ENCODE assay signal across 16 mouse cellular contexts in genomic region chr9:66347405-66348035, GRCm38 (mm10). TPM values are rescaled to one million over a fixed set of nuclear protein-coding genes. Genes with fewer than 3 reads are reported as not detected.
DNase-seq lines count a peak whose midpoint lies in the region; ATAC-seq and TF ChIP-seq lines count a peak whose summit lies in the region.
"Had no signal": no experiment of that assay in that cellular context is flagged by ENCODE, and none has a peak within 500 bp of the region (broad histone marks: within the 10 kb centered on the region; RNA-seq: fewer than 3 reads in every experiment).

No protein-coding gene starts in this region.

- peaks cover 25 to 27% of the 10 kb centered on the region in 2 experiments for H3K4me1 ChIP-seq in MEL (ENCODE audit: control insufficient read depth in 1 of 2, insufficient read depth in 2 of 2, low read length in 2 of 2)
- H3K4me1 ChIP-seq in megakaryocyte, embryonic 14.5 days: peaks cover 57% of the 10 kb centered on the region

- ATAC-seq in hematopoietic stem cell, adult 5-6 weeks (replicated peaks in 1 of 2; ENCODE audit: insufficient read depth in 1 of 2, low FRiP score in 2 of 2, low TSS enrichment in 1 of 2, low read depth in 1 of 2, poor library complexity in 2 of 2, severe bottlenecking in 2 of 2): peak; percentile 37 to 72; a peak in 3 of 4 replicates
- ATAC-seq: activated CD4-positive, CD25-positive, alpha-beta regulatory T cell, adult 4 months had no signal

- TF ChIP-seq CTCF in MEL (IDR thresholded peaks at IDR 0.05 in 2 of 3, conservative IDR thresholded peaks at IDR 0.05 in 1 of 3; ENCODE audit: control insufficient read depth in 1 of 3, insufficient read depth in 1 of 3, low read depth in 2 of 3, low read length in 3 of 3, poor library complexity in 1 of 3, severe bottlenecking in 1 of 3): no peak

- H3K4me3 ChIP-seq in MEL (ENCODE audit: control insufficient read depth in 1 of 2, insufficient read depth in 1 of 2, low read depth in 2 of 2, low read length in 2 of 2): peak overlapping the region; percentile 47 to 73
- peak overlapping the region; percentile 79 for H3K4me3 ChIP-seq in megakaryocyte, embryonic 14.5 days (replicated peaks)
- H3K4me3 ChIP-seq: neural tube, embryonic 15.5 days had no signal

- H3K36me3 ChIP-seq in MEL (ENCODE audit: control insufficient read depth in 1 of 2, insufficient read depth in 2 of 2, low read length in 2 of 2): peaks cover 0 to 28% of the 10 kb centered on the region in 2 experiments; a peak in 2 of 4 replicates
- no peaks in the 10 kb centered on the region for H3K36me3 ChIP-seq in megakaryocyte, embryonic 14.5 days (replicated peaks; ENCODE audit: low read length)
- H3K36me3 ChIP-seq: G1E; neural tube, embryonic 15.5 days had no signal

- intact Hi-C loops in left cerebral cortex, postnatal 4 days (cut with DNase I): loop anchor here (5.0 kb wide), 1 partner anchor 40 kb away; no protein-coding TSS in a partner anchor

- no peak for TF ChIP-seq RAD21 in MEL (IDR thresholded peaks at IDR 0.05; ENCODE audit: low read depth, low read length)

- peak; percentile 60 to 86 for TF ChIP-seq EP300 in MEL (IDR thresholded peaks at IDR 0.05; ENCODE audit: low read depth in 1 of 2, low read length in 2 of 2)

- H3K27me3 ChIP-seq in MEL (ENCODE audit: control insufficient read depth in 1 of 2, insufficient read depth in 2 of 2, low read length in 2 of 2): no peaks in the 10 kb centered on the region
- no peaks in the 10 kb centered on the region for H3K27me3 ChIP-seq in megakaryocyte, embryonic 14.5 days (replicated peaks)
- H3K27me3 ChIP-seq: neural tube, embryonic 15.5 days had no signal

- peak overlapping the region; percentile 58 for H3K9ac ChIP-seq in MEL (ENCODE audit: control insufficient read depth, low read depth, low read length, poor library complexity, severe bottlenecking)
- H3K9ac ChIP-seq: neural tube, embryonic 15.5 days had no signal

- H3K9me3 ChIP-seq in MEL (replicated peaks; ENCODE audit: insufficient read depth, low read length): no peaks in the 10 kb centered on the region
- H3K9me3 ChIP-seq in megakaryocyte, embryonic 14.5 days: no peaks in the 10 kb centered on the region
- H3K9me3 ChIP-seq: G1E; neural tube, embryonic 15.5 days had no signal

- peak overlapping the region; percentile 88 for H3K27ac ChIP-seq in MEL (ENCODE audit: control insufficient read depth, low read depth, low read length)
- H3K27ac ChIP-seq: kidney, postnatal 0 days; neural tube, embryonic 15.5 days had no signal

- peak; percentile 31 for DNase-seq in A20 (ENCODE audit: low read depth, low spot score)
- peak; percentile 93 for DNase-seq in MEL (ENCODE audit: low read depth, low spot score)
- no peak for DNase-seq in frontal cortex, postnatal 10 days (ENCODE audit: low spot score in 2 of 2)
- DNase-seq in left cerebral cortex, postnatal 4 days: no peak
- no peak for DNase-seq in adrenal gland, postnatal 25 days
- DNase-seq in adrenal gland, adult 2 months: no peak
- DNase-seq: layer of hippocampus, postnatal 36 days; lung, adult 18-20 months; midbrain, embryonic 14.5 days; right cerebral cortex, postnatal 4 days had no signal

- TF ChIP-seq POLR2A in MEL (IDR thresholded peaks at IDR 0.05; ENCODE audit: control insufficient read depth in 1 of 2, insufficient read depth in 1 of 2, low read depth in 1 of 2, low read length in 2 of 2, poor library complexity in 1 of 2): peak in 1 of 2 experiments; percentile 31; a peak in 1 of 4 replicates

- H3K79me2 ChIP-seq in MEL (ENCODE audit: control insufficient read depth, insufficient read depth, low read length, poor library complexity): peaks cover 21% of the 10 kb centered on the region

TF ChIP-seq in MEL, 35 proteins besides CTCF, POLR2A, EP300 and RAD21:
- TF ChIP-seq GATA1 (IDR thresholded peaks at IDR 0.05; ENCODE audit: low read depth, low read length) (peak; percentile 92), MYB (IDR thresholded peaks at IDR 0.05; ENCODE audit: low read depth, low read length) (no peak), POLR2AphosphoS5 (IDR thresholded peaks at IDR 0.05; ENCODE audit: borderline replicate concordance, low read depth, low read length) (no peak), RCOR1 (IDR thresholded peaks at IDR 0.05; ENCODE audit: low read depth, low read length) (peak; percentile 76), JUND (IDR thresholded peaks at IDR 0.05; ENCODE audit: low read depth, low read length) (no peak), MYC (IDR thresholded peaks at IDR 0.05; ENCODE audit: low read depth, low read length) (peak; percentile 75; the same call in 1 of the 2 replicates), ZMIZ1 (IDR thresholded peaks at IDR 0.05; ENCODE audit: low read depth, low read length) (no peak), ETS1 (IDR thresholded peaks at IDR 0.05; ENCODE audit: low read depth, low read length) (peak; percentile 95), BHLHE40 (IDR thresholded peaks at IDR 0.05; ENCODE audit: borderline replicate concordance, low read depth, low read length) (peak; percentile 66; the same call in 1 of the 2 replicates), USF1 (IDR thresholded peaks at IDR 0.05; ENCODE audit: low read depth, low read length) (no peak), MAX (IDR thresholded peaks at IDR 0.05; ENCODE audit: low read length) (peak; percentile 49), MAZ (IDR thresholded peaks at IDR 0.05; ENCODE audit: low read depth, low read length) (no peak), TAL1 (IDR thresholded peaks at IDR 0.05; ENCODE audit: low read length) (no peak), TCF12 (IDR thresholded peaks at IDR 0.05; ENCODE audit: low read depth, low read length) (peak; percentile 44), USF2 (IDR thresholded peaks at IDR 0.05; ENCODE audit: borderline replicate concordance in 1 of 2, insufficient read depth in 1 of 2, low read depth in 1 of 2, low read length in 2 of 2) (no peak), NRF1 (IDR thresholded peaks at IDR 0.05; ENCODE audit: insufficient read depth, low read depth, low read length, poor library complexity, severe bottlenecking) (no peak), NELFE (IDR thresholded peaks at IDR 0.05; ENCODE audit: low read depth, low read length) (peak; percentile 50), POLR2AphosphoS2 (IDR thresholded peaks at IDR 0.05; ENCODE audit: low read length) (no peak), KAT2A (conservative IDR thresholded peaks at IDR 0.05; ENCODE audit: low read depth, low read length) (no peak), SMC3 (IDR thresholded peaks at IDR 0.05; ENCODE audit: low read depth, low read length) (no peak), ZNF384 (IDR thresholded peaks at IDR 0.05; ENCODE audit: low read depth, low read length) (no peak; the same call in 1 of the 2 replicates), MEF2A (IDR thresholded peaks at IDR 0.05; ENCODE audit: extremely low read depth, insufficient replicate concordance, low read depth, low read length, poor library complexity, severe bottlenecking) (no peak), ZKSCAN1 (IDR thresholded peaks at IDR 0.05; ENCODE audit: low read depth, low read length) (no peak), SIN3A (IDR thresholded peaks at IDR 0.05; ENCODE audit: low read length) (peak; percentile 91), GABPA (IDR thresholded peaks at IDR 0.05; ENCODE audit: low read depth, low read length) (no peak), MXI1 (IDR thresholded peaks at IDR 0.05; ENCODE audit: low read depth, low read length) (peak; percentile 75), CHD2 (IDR thresholded peaks at IDR 0.05; ENCODE audit: low read length) (no peak), ZC3H11A (IDR thresholded peaks at IDR 0.05; ENCODE audit: low read depth, low read length) (no peak), MAFK (IDR thresholded peaks at IDR 0.05; ENCODE audit: borderline replicate concordance, low read depth, low read length) (peak; percentile 93), CHD1 (IDR thresholded peaks at IDR 0.05; ENCODE audit: low read depth, low read length) (no peak), TBP (IDR thresholded peaks at IDR 0.05; ENCODE audit: low read depth, low read length) (peak; percentile 76; the same call in 1 of the 2 replicates), HCFC1 (IDR thresholded peaks at IDR 0.05; ENCODE audit: low read depth, low read length) (peak; percentile 51; the same call in 1 of the 2 replicates), ELF1 (IDR thresholded peaks at IDR 0.05; ENCODE audit: low read depth, low read length) (peak; percentile 42; the same call in 1 of the 2 replicates), UBTF (IDR thresholded peaks at IDR 0.05; ENCODE audit: borderline replicate concordance, insufficient read depth, low read depth, low read length) (no peak), E2F4 (IDR thresholded peaks at IDR 0.05; ENCODE audit: borderline replicate concordance, low read depth, low read length) (no peak)
TF ChIP-seq in MEL: peak in this region for 14.

RNA-seq across cellular contexts. Expression of gene Herc1, which starts 2.7 kb away (rescaled TPM):
- total RNA-seq in MEL (2012; rRNA removed): 23.2 and 29.2 TPM in 2 replicates
- polyA plus RNA-seq in MEL (2012; ENCODE audit: insufficient read depth in 1 of 2, insufficient read length in 2 of 2, low read depth in 1 of 2, low replicate concordance in 2 of 2, missing spikeins in 1 of 2): 10 to 100 TPM; 22.7 to 28.8 TPM
- total RNA-seq in hematopoietic stem cell, adult 5-6 weeks (2017): 82.6 and 100 TPM in 2 replicates
- 1.4 and 3.2 TPM in 2 replicates for polyA plus RNA-seq in megakaryocyte, embryonic 14.5 days (2012; ENCODE audit: insufficient read depth, low replicate concordance)
- 100 to 1,000 TPM; 125 to 130 TPM for total RNA-seq in left cerebral cortex, postnatal 4 days (2021)
- 47.0 and 52.6 TPM in 2 replicates for total RNA-seq in adrenal gland, postnatal 25 days (2021)
- 10 to 100 TPM; 34.5 to 40.6 TPM for total RNA-seq in adrenal gland, adult 2 months (2021)
- polyA plus RNA-seq in adrenal gland, adult 2 months (2012; rRNA removed): 6.0 and 7.9 TPM in 2 replicates

Comparison
In these comparisons a context has a peak if more than half of its experiments do, and no peak if none do; other contexts are left out.
1. DNase-seq: peak in A20 (single experiment) and MEL (single experiment); none in frontal cortex, postnatal 10 days (0 of 2), left cerebral cortex, postnatal 4 days (single experiment), adrenal gland, postnatal 25 days (single experiment) and adrenal gland, adult 2 months (single experiment).